Mouse (Mus musculus) splenic B cell, adult 2 months (primary cell): Measurements from ENCODE around the gene Klhdc1.

Experiments used
- DNase-seq: peaks from one replicate; pipeline ENCODE4 v3.0.0-alpha.2; 2011; ENCODE audit warnings: low read depth, low spot score
- H3K27me3 ChIP-seq: 2 replicates; pipeline ENCODE4 v1.6.1; 2012; ENCODE audit warnings: mild to moderate bottlenecking, low read length, moderate library complexity, mixed read lengths; ENCODE audit not compliant: control insufficient read depth, poor library complexity, insufficient read depth, severe bottlenecking
- H3K36me3 ChIP-seq: 2 replicates; pipeline ENCODE4 v1.6.1; 2012; ENCODE audit warnings: mild to moderate bottlenecking, low read length, moderate library complexity, mixed read lengths; ENCODE audit not compliant: control insufficient read depth, poor library complexity, insufficient read depth, severe bottlenecking

Klhdc1 gene

GRCm38 (mm10) chr12:69240876-69241275 is at the start of gene Klhdc1:
TSS of gene Klhdc1 (plus strand) at chr12:69241176.
- no peak for DNase-seq
- Histone ChIP-seq H3K27me3 (no peaks in the 10 kb centered on the region), H3K36me3 (no peaks in the 10 kb centered on the region)

GRCm38 (mm10) chr12:69191396-69191795 is 49.6 kb upstream of the Klhdc1 start:
- Histone ChIP-seq H3K36me3 (0 out of 2 replicates have a peak, but pooled peaks cover 2% of the 10 kb centered on the region), H3K27me3 (no peaks in the 10 kb centered on the region)
- DNase-seq, result no peak

- no peaks in the 10 kb centered on the region for H3K27me3 ChIP-seq
- 0 out of 2 replicates have a peak, but pooled peaks cover 2% of the 10 kb centered on the region for H3K36me3 ChIP-seq
- no peak for DNase-seq
These were observed 48.3 kb upstream of the Klhdc1 start for GRCm38 (mm10) chr12:69192637-69193036.

GRCm38 (mm10) chr12:69196444-69197377 is 44.3 kb upstream of the Klhdc1 start, which contains the start of gene Gm49383:
TSS of gene Gm49383 (minus strand) at chr12:69197104.
- Histone ChIP-seq H3K27me3 (no peaks in the 10 kb centered on the region), H3K36me3 (no peaks in the 10 kb centered on the region)
- peak; percentile 72 for DNase-seq

GRCm38 (mm10) chr12:69197378-69198163 is 43.4 kb upstream of the Klhdc1 start:
- H3K27me3 ChIP-seq, result no peaks in the 10 kb centered on the region
- peak; percentile 64 for DNase-seq
- H3K36me3 ChIP-seq, result no peaks in the 10 kb centered on the region

- no peaks in the 10 kb centered on the region for H3K36me3 ChIP-seq
- DNase-seq, result peak; percentile 62
- H3K27me3 ChIP-seq, result no peaks in the 10 kb centered on the region
These were observed 42.8 kb upstream of the Klhdc1 start, which contains the start of gene Dnaaf2 for GRCm38 (mm10) chr12:69198164-69198535. TSS of gene Dnaaf2 (minus strand) at chr12:69198429.

GRCm38 (mm10) chr12:69198985-69199384 is 42.0 kb upstream of the Klhdc1 start:
- DNase-seq, result no peak
- H3K36me3 ChIP-seq, result no peaks in the 10 kb centered on the region
- no peaks in the 10 kb centered on the region for H3K27me3 ChIP-seq

GRCm38 (mm10) chr12:69204052-69204833 is 36.7 kb upstream of the Klhdc1 start, which contains the start of gene Gm49384:
TSS of gene Gm49384 (minus strand) at chr12:69204267.
- Histone ChIP-seq H3K27me3 (no peaks in the 10 kb centered on the region), H3K36me3 (no peaks in the 10 kb centered on the region; the same call in 1 of the 2 replicates)
- DNase-seq, result peak; percentile 56

- H3K27me3 ChIP-seq, result no peaks in the 10 kb centered on the region
- no peaks in the 10 kb centered on the region; the same call in 1 of the 2 replicates for H3K36me3 ChIP-seq
- no peak for DNase-seq
These were observed 33.6 kb upstream of the Klhdc1 start for GRCm38 (mm10) chr12:69207396-69207795.

GRCm38 (mm10) chr12:69207926-69208325 is 33.0 kb upstream of the Klhdc1 start:
- Histone ChIP-seq H3K27me3 (no peaks in the 10 kb centered on the region), H3K36me3 (no peaks in the 10 kb centered on the region; the same call in 1 of the 2 replicates)
- no peak for DNase-seq

GRCm38 (mm10) chr12:69208520-69208919 is 32.5 kb upstream of the Klhdc1 start:
- Histone ChIP-seq H3K36me3 (no peaks in the 10 kb centered on the region; the same call in 1 of the 2 replicates), H3K27me3 (no peaks in the 10 kb centered on the region)
- peak; percentile 30 for DNase-seq

- no peaks in the 10 kb centered on the region; the same call in 1 of the 2 replicates for H3K36me3 ChIP-seq
- no peaks in the 10 kb centered on the region for H3K27me3 ChIP-seq
- DNase-seq, result no peak
These were observed 30.7 kb upstream of the Klhdc1 start for GRCm38 (mm10) chr12:69210056-69210979.

GRCm38 (mm10) chr12:69211057-69211456 is 29.9 kb upstream of the Klhdc1 start:
- Histone ChIP-seq H3K27me3 (no peaks in the 10 kb centered on the region), H3K36me3 (no peaks in the 10 kb centered on the region; the same call in 1 of the 2 replicates)
- peak; percentile 32 for DNase-seq
